Mouse (Mus musculus) thymus, postnatal 36 days (tissue): ENCODE results near the gene Bst2.

ENCODE experiments used
- DNase-seq, 2 experiments: peaks; one replicate each; pipeline ENCODE4 v3.0.0; 2022; ENCODE audit warnings: mixed read lengths in 2 of 2

Gene Bst2

DNA sequence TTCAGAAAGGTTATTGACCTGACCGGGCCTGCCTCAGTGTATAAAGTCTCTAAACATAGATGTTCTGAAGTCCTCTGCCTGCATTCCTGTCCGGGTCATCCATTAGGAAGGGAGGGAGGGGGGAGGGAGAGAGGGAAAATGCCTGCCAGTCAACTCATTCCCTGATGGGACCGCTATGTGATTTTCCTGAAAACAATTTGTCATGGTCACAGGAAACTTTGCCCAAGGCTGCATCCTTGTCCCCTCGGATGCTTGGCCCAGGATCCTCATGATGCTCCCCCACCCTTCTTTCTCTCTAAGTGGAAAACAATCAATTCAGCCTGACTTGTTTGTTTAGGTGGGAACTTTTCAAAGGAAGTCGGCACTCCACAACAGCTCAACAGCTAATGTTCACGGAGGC is 20.5 kb downstream of the Bst2 start:
- no peak for DNase-seq

- DNase-seq: no peak
Measured at GRCm38 (mm10) chr8:71515043-71515442, 22.2 kb downstream of the Bst2 start.

- DNase-seq: no peak
Measured at GRCm38 (mm10) chr8:71513018-71513754, 24.1 kb downstream of the Bst2 start.

GRCm38 (mm10) chr8:71511644-71512043 is 25.6 kb downstream of the Bst2 start, which contains the start of gene Plvap:
Gene Plvap, minus strand, starts transcription at chr8:71511752.
- DNase-seq: no peak

DNA sequence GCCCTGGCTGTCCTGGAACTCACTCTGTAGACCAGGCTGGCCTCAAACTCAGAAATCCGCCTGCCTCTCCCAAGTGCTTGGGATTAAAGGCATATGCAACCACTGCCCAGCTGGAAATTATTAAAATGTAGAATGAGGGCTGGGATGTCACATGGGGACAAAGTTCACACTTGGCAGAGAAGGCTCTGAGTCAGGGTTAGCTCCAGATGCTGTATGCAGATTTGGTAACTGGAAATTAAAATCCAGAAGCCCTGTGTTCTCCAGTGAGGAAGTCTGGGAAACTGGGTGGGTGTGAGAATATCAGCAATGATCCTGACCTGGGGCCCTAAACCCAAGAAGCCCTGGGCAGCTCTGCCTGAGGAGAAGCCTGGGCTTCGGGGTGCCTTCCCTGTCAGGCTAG is 27.9 kb downstream of the Bst2 start:
- DNase-seq: no peak

- DNase-seq: peak; percentile 47 to 60
Measured at GRCm38 (mm10) chr8:71507589-71508104, 29.6 kb downstream of the Bst2 start.

DNA sequence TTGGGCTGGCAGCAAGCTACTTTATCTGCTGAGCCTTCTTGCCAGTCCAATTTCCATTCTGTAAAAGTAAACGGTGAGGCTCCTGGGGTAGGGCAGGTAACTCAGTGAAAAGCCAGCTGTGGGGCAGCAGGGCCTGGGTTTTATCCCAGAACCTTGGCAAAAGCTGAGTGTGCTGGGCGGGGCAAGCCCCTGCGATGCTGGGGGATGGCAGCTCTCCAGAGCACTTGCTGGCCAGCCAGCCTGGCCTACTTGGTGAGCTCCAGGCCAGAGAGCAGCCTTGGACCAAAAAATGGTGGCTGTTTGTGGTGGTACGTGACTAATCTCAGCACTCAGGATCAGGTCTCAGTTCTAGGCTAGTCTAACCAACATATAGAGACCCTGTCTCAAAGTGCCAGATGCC is 31.3 kb downstream of the Bst2 start:
- DNase-seq: no peak

DNA sequence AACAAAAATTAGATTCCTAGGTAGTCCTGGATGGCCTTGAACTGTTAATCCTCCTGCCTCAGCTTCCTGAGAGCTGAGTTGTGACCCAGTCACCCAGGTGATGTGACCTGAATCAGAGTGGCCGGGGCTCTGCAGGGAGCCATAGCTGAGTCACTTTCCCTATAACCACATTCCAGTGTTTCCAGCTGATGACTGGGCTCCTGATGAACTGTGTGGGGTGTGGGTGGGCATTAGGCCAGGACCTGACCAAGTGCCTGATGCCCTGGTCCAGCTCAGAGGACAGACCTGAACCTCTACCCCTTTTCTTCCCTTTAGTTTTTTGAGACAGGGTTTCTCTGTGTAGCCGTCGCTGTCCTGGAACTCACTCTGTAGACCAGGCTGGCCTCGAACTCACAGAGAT is 31.9 kb downstream of the Bst2 start:
- no peak for DNase-seq

GRCm38 (mm10) chr8:71504349-71504748 is 32.9 kb downstream of the Bst2 start:
- no peak for DNase-seq

- no peak for DNase-seq
Measured at GRCm38 (mm10) chr8:71498816-71499690, 38.2 kb downstream of the Bst2 start.

DNA sequence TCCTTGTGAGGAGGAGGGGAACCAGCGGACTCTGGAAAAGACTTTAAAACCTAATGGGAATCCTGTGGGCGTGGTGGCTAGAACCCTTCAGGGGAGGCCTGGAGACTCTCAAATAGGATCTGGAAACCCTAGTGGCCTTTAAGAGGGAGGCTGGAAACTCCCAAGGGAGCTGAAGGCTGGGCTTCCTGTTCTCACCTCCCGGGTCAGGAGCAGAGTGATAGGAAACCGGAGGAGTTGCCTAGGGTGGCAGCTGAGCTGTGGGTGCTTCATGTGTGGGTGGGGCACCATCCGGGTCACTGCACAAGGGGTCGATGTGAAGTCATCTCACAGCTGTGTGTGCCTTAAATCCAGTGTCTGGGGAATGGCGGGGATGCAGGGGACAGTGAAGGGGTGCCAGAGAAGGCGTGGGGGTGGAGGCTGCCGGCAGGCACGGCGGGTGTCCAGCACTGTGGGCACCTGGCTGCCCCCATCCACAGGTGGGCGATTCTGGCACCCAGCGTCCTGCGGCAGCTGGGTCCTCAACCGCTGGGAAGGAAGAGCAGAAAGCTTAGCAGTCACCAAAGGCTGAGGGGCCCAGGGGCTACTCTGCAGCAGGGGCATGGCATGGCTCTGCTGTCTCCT is 39.3 kb downstream of the Bst2 start:
- DNase-seq: no peak

GRCm38 (mm10) chr8:71497077-71497645 is 40.1 kb downstream of the Bst2 start:
- DNase-seq: no peak

- DNase-seq: no peak
Measured at GRCm38 (mm10) chr8:71496481-71496880, 40.8 kb downstream of the Bst2 start.

DNA sequence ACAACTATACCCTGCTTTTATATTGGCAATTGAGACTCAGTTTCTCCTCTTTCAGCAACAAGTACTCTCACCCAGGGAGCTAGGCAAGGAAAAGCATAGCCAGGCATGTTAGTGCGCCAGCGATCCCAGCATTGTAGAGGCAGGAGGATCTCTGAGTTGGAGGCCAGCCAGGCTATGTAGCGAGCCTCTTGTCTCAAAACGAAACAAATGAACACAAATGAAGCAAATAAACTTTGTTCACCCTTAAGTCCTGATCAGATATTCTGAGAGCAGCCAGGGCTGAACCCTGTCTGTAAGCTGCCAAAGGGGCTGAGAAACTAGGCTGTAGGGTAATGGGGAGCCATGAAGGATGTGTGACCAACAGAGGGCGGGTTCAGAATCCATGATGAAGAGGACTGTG is 41.4 kb downstream of the Bst2 start:
- DNase-seq: no peak

GRCm38 (mm10) chr8:71495039-71495438 is 42.2 kb downstream of the Bst2 start:
- peak; percentile 76 to 77 for DNase-seq

GRCm38 (mm10) chr8:71488454-71488853 is 48.8 kb downstream of the Bst2 start:
- DNase-seq: peak; percentile 86

GRCm38 (mm10) chr8:71487691-71488445 is 49.4 kb downstream of the Bst2 start, which contains the start of gene Gtpbp3:
Gene Gtpbp3, plus strand, starts transcription at chr8:71488103.
- peak; percentile 80 to 83 for DNase-seq

GRCm38 (mm10) chr8:71486136-71486529 is 51.1 kb downstream of the Bst2 start:
- no peak for DNase-seq

- peak; percentile 79 to 83 for DNase-seq
Measured at GRCm38 (mm10) chr8:71485142-71486135, 51.8 kb downstream of the Bst2 start, which contains the start of gene Ano8. Gene Ano8, minus strand, starts transcription at chr8:71485963.

DNA sequence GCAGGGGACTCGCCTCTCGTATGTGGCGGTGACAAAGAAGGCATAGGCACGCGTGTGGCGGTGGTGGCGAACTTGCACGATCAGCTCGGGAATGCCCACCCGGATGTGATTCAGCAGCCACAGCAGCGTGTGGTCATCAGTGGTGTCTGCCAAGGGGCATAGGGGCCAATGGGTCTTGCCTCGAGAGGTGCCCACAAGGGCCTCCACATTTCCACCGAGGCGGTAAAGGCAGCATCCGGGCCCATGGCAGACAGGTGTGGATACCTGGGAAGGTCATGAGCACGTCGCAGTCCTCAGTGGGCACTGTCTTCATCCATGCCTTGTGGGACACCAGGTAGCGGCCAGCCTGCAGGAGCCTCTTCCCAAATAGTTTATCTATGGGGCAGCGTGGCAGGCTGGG is 52.5 kb downstream of the Bst2 start:
- peak in 1 of 2 experiments; percentile 19 for DNase-seq
